Mouse (Mus musculus) CH12.LX (cell line): Measurements from ENCODE around the gene Htr1f.

Source experiments
- CTCF ChIP-seq, 2 experiments: IDR thresholded peaks in 1 of 2; conservative IDR thresholded peaks in 1 of 2; 2 replicates each; pipeline ENCODE4 v1.5.1; 2011 to 2012; ENCODE audit warnings: low read depth in 2 of 2, low read length in 2 of 2, improper control_type of control experiment in 1 of 2, inconsistent platforms in 1 of 2, mild to moderate bottlenecking in 1 of 2, moderate library complexity in 1 of 2
- POLR2A ChIP-seq: IDR thresholded peaks from 2 replicates; pipeline ENCODE4 v1.6.1; 2011; ENCODE audit warnings: low read depth, mild to moderate bottlenecking, improper control_type of control experiment, low read length
- UBTF ChIP-seq: IDR thresholded peaks from 2 replicates; pipeline ENCODE4 v1.6.1; 2012; ENCODE audit warnings: low read depth, mild to moderate bottlenecking, inconsistent platforms, low read length, improper control_type of control experiment, moderate library complexity
- ZNF384 ChIP-seq: IDR thresholded peaks from 2 replicates; pipeline ENCODE4 v1.6.1; 2012; ENCODE audit warnings: low read depth, low read length, improper control_type of control experiment, inconsistent platforms

GRCm38 (mm10) chr16:64880986-64881385, 224.7 kb downstream of the Htr1f start:
- no peak for TF ChIP-seq UBTF
- TF ChIP-seq POLR2A, result no peak
- no peak for TF ChIP-seq ZNF384
- TF ChIP-seq CTCF (conservative IDR thresholded peaks at IDR 0.05 in 1 of 2, IDR thresholded peaks at IDR 0.05 in 1 of 2; ENCODE audit: low read depth in 2 of 2, low read length in 2 of 2), result no peak
